Mouse (Mus musculus): ENCODE results near the gene Cngb1.

The Cngb1 gene

GRCm38 (mm10) chr8:95215709-95216360 is 90.5 kb downstream of the Cngb1 start:
- in situ Hi-C loops (cut with MboI; ENCODE audit: low pct_unique_long_range_greater_than_20kb in 1 of 2, low sequenced_read_pairs in 2 of 2, unreplicated experiment in 1 of 2): loop anchor here in 1 of 2 experiments (10.0 kb wide), 1 partner anchor 271 kb away; no protein-coding TSS in a partner anchor

GRCm38 (mm10) chr8:95209924-95210323 is 96.5 kb downstream of the Cngb1 start:
- in situ Hi-C loops (cut with MboI; ENCODE audit: low pct_unique_long_range_greater_than_20kb in 1 of 2, low sequenced_read_pairs in 2 of 2, unreplicated experiment in 1 of 2): loop anchor here in 1 of 2 experiments (10.0 kb wide), 3 partner anchors 85 to 265 kb away; no protein-coding TSS in a partner anchor

GRCm38 (mm10) chr8:95205946-95206345 is 100.4 kb downstream of the Cngb1 start:
- in situ Hi-C loops (cut with MboI; ENCODE audit: low pct_unique_long_range_greater_than_20kb in 1 of 2, low sequenced_read_pairs in 2 of 2, unreplicated experiment in 1 of 2): loop anchor here in 1 of 2 experiments (10.0 kb wide), 2 partner anchors 81 to 181 kb away; no protein-coding TSS in a partner anchor

- in situ Hi-C loops (cut with MboI; ENCODE audit: low pct_unique_long_range_greater_than_20kb in 1 of 2, low sequenced_read_pairs in 2 of 2, unreplicated experiment in 1 of 2): loop anchor here in 1 of 2 experiments (10.0 kb wide), 2 partner anchors 79 to 179 kb away; no protein-coding TSS in a partner anchor
These were observed 102.4 kb downstream of the Cngb1 start for GRCm38 (mm10) chr8:95204039-95204380.

- in situ Hi-C loops (cut with MboI; ENCODE audit: low pct_unique_long_range_greater_than_20kb in 1 of 2, low sequenced_read_pairs in 2 of 2, unreplicated experiment in 1 of 2): loop anchor here in 1 of 2 experiments (10.0 kb wide), 2 partner anchors 79 to 179 kb away; no protein-coding TSS in a partner anchor
These were observed 102.9 kb downstream of the Cngb1 start for GRCm38 (mm10) chr8:95203326-95204038.

- in situ Hi-C loops (cut with MboI; ENCODE audit: low pct_unique_long_range_greater_than_20kb in 1 of 2, low sequenced_read_pairs in 2 of 2, unreplicated experiment in 1 of 2): loop anchor here in 1 of 2 experiments (10.0 kb wide), 2 partner anchors 78 to 178 kb away; no protein-coding TSS in a partner anchor
These were observed 103.6 kb downstream of the Cngb1 start, which contains the start of gene Kifc3 for GRCm38 (mm10) chr8:95202649-95203275. TSS of gene Kifc3 (minus strand) at chr8:95202812.

- in situ Hi-C loops (cut with MboI; ENCODE audit: low pct_unique_long_range_greater_than_20kb in 1 of 2, low sequenced_read_pairs in 2 of 2, unreplicated experiment in 1 of 2): loop anchor here in 1 of 2 experiments (10.0 kb wide), 2 partner anchors 77 to 177 kb away; no protein-coding TSS in a partner anchor
These were observed 104.3 kb downstream of the Cngb1 start for GRCm38 (mm10) chr8:95202056-95202570.

GRCm38 (mm10) chr8:95201491-95201890 is 104.9 kb downstream of the Cngb1 start:
- in situ Hi-C loops (cut with MboI; ENCODE audit: low pct_unique_long_range_greater_than_20kb in 1 of 2, low sequenced_read_pairs in 2 of 2, unreplicated experiment in 1 of 2): loop anchor here in 1 of 2 experiments (10.0 kb wide), 2 partner anchors 77 to 177 kb away; no protein-coding TSS in a partner anchor

- in situ Hi-C loops (cut with MboI; ENCODE audit: low pct_unique_long_range_greater_than_20kb in 1 of 2, low sequenced_read_pairs in 2 of 2, unreplicated experiment in 1 of 2): loop anchor here in 1 of 2 experiments (10.0 kb wide), 2 partner anchors 75 to 175 kb away; no protein-coding TSS in a partner anchor
These were observed 106.4 kb downstream of the Cngb1 start for GRCm38 (mm10) chr8:95200001-95200405.

GRCm38 (mm10) chr8:95195728-95196127 is 110.7 kb downstream of the Cngb1 start:
- in situ Hi-C loops (cut with MboI; ENCODE audit: low pct_unique_long_range_greater_than_20kb in 1 of 2, low sequenced_read_pairs in 2 of 2, unreplicated experiment in 1 of 2): no loop called here

- in situ Hi-C loops (cut with MboI; ENCODE audit: low pct_unique_long_range_greater_than_20kb in 1 of 2, low sequenced_read_pairs in 2 of 2, unreplicated experiment in 1 of 2): no loop called here
These were observed 114.7 kb downstream of the Cngb1 start for GRCm38 (mm10) chr8:95191497-95192175.
